Mouse (Mus musculus) bone marrow macrophage, adult 2 months (primary cell): ENCODE measurements at regions not wholly inside any gene's neighbourhood (a gene's known extent, or its start where the extent isn't known, plus 50 kb on each side); places are given as distances from the start of the nearest gene placed in this dataset.

Experiments used
- CTCF ChIP-seq: IDR thresholded peaks from 2 replicates; pipeline ENCODE4 v1.5.1; 2012; ENCODE audit warnings: low read depth, mild to moderate bottlenecking, low read length, moderate library complexity
- POLR2A ChIP-seq: IDR thresholded peaks from 2 replicates; pipeline ENCODE4 v1.6.1; 2012; ENCODE audit warnings: mild to moderate bottlenecking, low read depth, low read length, borderline replicate concordance

- TF ChIP-seq CTCF, result no peak
- no peak for TF ChIP-seq POLR2A
Measured at GRCm38 (mm10) chr16:29735371-29736008, 156.4 kb downstream of the Opa1 start.
